Mouse (Mus musculus): ENCODE data around the gene Kif14.

GRCm38 (mm10) chr1:136491681-136492080 lies 25.5 kb downstream of the Kif14 start:
- TF ChIP-seq CTCF (IDR thresholded peaks at IDR 0.05; ENCODE audit: borderline replicate concordance, extremely low read depth, insufficient read depth, insufficient read length) (no peak), POLR2A (IDR thresholded peaks at IDR 0.05; ENCODE audit: borderline replicate concordance, extremely low read depth, insufficient read depth, insufficient read length, poor library complexity, severe bottlenecking) (no peak)
